Mouse (Mus musculus): ENCODE measurements around the gene Noxo1. TPM values are rescaled to one million over a fixed set of nuclear protein-coding genes. Genes with fewer than 3 reads are reported as not detected.

Noxo1 gene
- total and polyA plus RNA-seq, 3 experiments = 0.62 to 2.4 TPM; not detected in 1

GRCm38 (mm10) chr17:24697985-24698384 is 2.0 kb downstream of the Noxo1 start:
- H3K9me3 ChIP-seq (replicated peaks; ENCODE audit: insufficient read depth, low read length) = no peaks in the 10 kb centered on the region
- H3K36me3 ChIP-seq (ENCODE audit: control insufficient read depth in 1 of 2, insufficient read depth in 2 of 2, low read length in 2 of 2) = peaks cover 0 to 2% of the 10 kb centered on the region in 2 experiments; a peak in 2 of 4 replicates
- H3K79me2 ChIP-seq (ENCODE audit: control insufficient read depth, insufficient read depth, low read length, poor library complexity) = peaks cover 8% of the 10 kb centered on the region
- DNase-seq (ENCODE audit: low read depth, low spot score) = no peak
- H3K4me3 ChIP-seq (ENCODE audit: control insufficient read depth in 1 of 2, insufficient read depth in 1 of 2, low read depth in 2 of 2, low read length in 2 of 2) = no peak overlapping the region
- TF ChIP-seq RAD21 (IDR thresholded peaks at IDR 0.05; ENCODE audit: low read depth, low read length) (no peak), MEF2A (IDR thresholded peaks at IDR 0.05; ENCODE audit: extremely low read depth, insufficient replicate concordance, low read depth, low read length, poor library complexity, severe bottlenecking) (no peak), JUND (IDR thresholded peaks at IDR 0.05; ENCODE audit: low read depth, low read length) (no peak), CHD1 (IDR thresholded peaks at IDR 0.05; ENCODE audit: low read depth, low read length) (no peak), NELFE (IDR thresholded peaks at IDR 0.05; ENCODE audit: low read depth, low read length) (no peak), NRF1 (IDR thresholded peaks at IDR 0.05; ENCODE audit: insufficient read depth, low read depth, low read length, poor library complexity, severe bottlenecking) (no peak), TCF12 (IDR thresholded peaks at IDR 0.05; ENCODE audit: low read depth, low read length) (no peak), MAX (IDR thresholded peaks at IDR 0.05; ENCODE audit: low read length) (no peak), TAL1 (IDR thresholded peaks at IDR 0.05; ENCODE audit: low read length) (no peak), MAFK (IDR thresholded peaks at IDR 0.05; ENCODE audit: borderline replicate concordance, low read depth, low read length) (no peak), SMC3 (IDR thresholded peaks at IDR 0.05; ENCODE audit: low read depth, low read length) (no peak), CTCF (IDR thresholded peaks at IDR 0.05 in 2 of 3, conservative IDR thresholded peaks at IDR 0.05 in 1 of 3; ENCODE audit: control insufficient read depth in 1 of 3, insufficient read depth in 1 of 3, low read depth in 2 of 3, low read length in 3 of 3, poor library complexity in 1 of 3, severe bottlenecking in 1 of 3) (no peak), ZC3H11A (IDR thresholded peaks at IDR 0.05; ENCODE audit: low read depth, low read length) (no peak)
- H3K27ac ChIP-seq (ENCODE audit: control insufficient read depth, low read depth, low read length) = no peak overlapping the region
- H3K27me3 ChIP-seq (ENCODE audit: control insufficient read depth in 1 of 2, insufficient read depth in 2 of 2, low read length in 2 of 2) = no peaks in the 10 kb centered on the region
- H3K4me1 ChIP-seq (ENCODE audit: control insufficient read depth in 1 of 2, insufficient read depth in 2 of 2, low read length in 2 of 2) = peaks cover 2 to 10% of the 10 kb centered on the region in 2 experiments; a peak in 1 of 4 replicates
- no peak overlapping the region for H3K9ac ChIP-seq (ENCODE audit: control insufficient read depth, low read depth, low read length, poor library complexity, severe bottlenecking)

GRCm38 (mm10) chr17:24698715-24699114 is 2.7 kb downstream of the Noxo1 start:
- no peak for DNase-seq (ENCODE audit: low read depth, low spot score)
- no peaks in the 10 kb centered on the region for H3K27me3 ChIP-seq (ENCODE audit: control insufficient read depth in 1 of 2, insufficient read depth in 2 of 2, low read length in 2 of 2)
- no peak overlapping the region for H3K9ac ChIP-seq (ENCODE audit: control insufficient read depth, low read depth, low read length, poor library complexity, severe bottlenecking)
- H3K79me2 ChIP-seq (ENCODE audit: control insufficient read depth, insufficient read depth, low read length, poor library complexity) = peaks cover 8% of the 10 kb centered on the region
- H3K4me3 ChIP-seq (ENCODE audit: control insufficient read depth in 1 of 2, insufficient read depth in 1 of 2, low read depth in 2 of 2, low read length in 2 of 2) = no peak overlapping the region
- H3K4me1 ChIP-seq (ENCODE audit: control insufficient read depth in 1 of 2, insufficient read depth in 2 of 2, low read length in 2 of 2) = peaks cover 2 to 6% of the 10 kb centered on the region in 2 experiments; a peak in 1 of 4 replicates
- TF ChIP-seq ELF1 (IDR thresholded peaks at IDR 0.05; ENCODE audit: low read depth, low read length) (no peak), SIN3A (IDR thresholded peaks at IDR 0.05; ENCODE audit: low read length) (no peak), POLR2A (IDR thresholded peaks at IDR 0.05; ENCODE audit: control insufficient read depth in 1 of 2, insufficient read depth in 1 of 2, low read depth in 1 of 2, low read length in 2 of 2, poor library complexity in 1 of 2) (peak in 1 of 2 experiments; percentile 18; a peak in 1 of 4 replicates), BHLHE40 (IDR thresholded peaks at IDR 0.05; ENCODE audit: borderline replicate concordance, low read depth, low read length) (no peak), SMC3 (IDR thresholded peaks at IDR 0.05; ENCODE audit: low read depth, low read length) (no peak)
- H3K36me3 ChIP-seq (ENCODE audit: control insufficient read depth in 1 of 2, insufficient read depth in 2 of 2, low read length in 2 of 2) = peaks cover 0 to 2% of the 10 kb centered on the region in 2 experiments; a peak in 2 of 4 replicates
- H3K27ac ChIP-seq (ENCODE audit: control insufficient read depth, low read depth, low read length) = no peak overlapping the region
- H3K9me3 ChIP-seq (replicated peaks; ENCODE audit: insufficient read depth, low read length) = no peaks in the 10 kb centered on the region

All from MEL (cell line).